ENCODE assay signal across 8 mouse cellular contexts in genomic region chr11:101070189-101070527, GRCm38 (mm10). TPM values are rescaled to one million over a fixed set of nuclear protein-coding genes. Genes with fewer than 3 reads are reported as not detected.
DNase-seq lines count a peak whose midpoint lies in the region; ATAC-seq and TF ChIP-seq lines count a peak whose summit lies in the region.

No protein-coding gene starts in this region.

- peaks cover 10% of the 10 kb centered on the region for H3K4me1 ChIP-seq in liver, adult 2 months (ENCODE audit: control insufficient read depth, insufficient read depth, low read length)
- H3K4me1 ChIP-seq in embryonic facial prominence, embryonic 14.5 days (ENCODE audit: control insufficient read depth, insufficient read depth, low read length) = peaks cover 10% of the 10 kb centered on the region
- peaks cover 4% of the 10 kb centered on the region; the same call in 1 of the 2 replicates for H3K4me1 ChIP-seq in intestine, postnatal 0 days (replicated peaks; ENCODE audit: control insufficient read depth, insufficient read depth, low read length)
- H3K4me1 ChIP-seq in neural tube, embryonic 13.5 days (replicated peaks) = peaks cover 29% of the 10 kb centered on the region

- H3K27me3 ChIP-seq in liver, adult 2 months (ENCODE audit: control insufficient read depth, insufficient read depth, low read length) = no peaks in the 10 kb centered on the region
- H3K27me3 ChIP-seq in embryonic facial prominence, embryonic 14.5 days (replicated peaks; ENCODE audit: control insufficient read depth, insufficient read depth, low read length) = peaks cover 8% of the 10 kb centered on the region; the same call in 1 of the 2 replicates
- no peaks in the 10 kb centered on the region for H3K27me3 ChIP-seq in intestine, postnatal 0 days (replicated peaks; ENCODE audit: control insufficient read depth, insufficient read depth, low read length)
- 0 out of 2 replicates have a peak, but pooled peaks cover 11% of the 10 kb centered on the region for H3K27me3 ChIP-seq in neural tube, embryonic 13.5 days

- H3K36me3 ChIP-seq in liver, adult 2 months (ENCODE audit: control insufficient read depth, insufficient read depth, low read length) = no peaks in the 10 kb centered on the region
- no peaks in the 10 kb centered on the region for H3K36me3 ChIP-seq in embryonic facial prominence, embryonic 14.5 days (ENCODE audit: control insufficient read depth, insufficient read depth, low read length)
- no peaks in the 10 kb centered on the region for H3K36me3 ChIP-seq in intestine, postnatal 0 days (ENCODE audit: control insufficient read depth, insufficient read depth)
- H3K36me3 ChIP-seq in neural tube, embryonic 13.5 days = no peaks in the 10 kb centered on the region

- peak; percentile 61 for ATAC-seq in embryonic facial prominence, embryonic 14.5 days (ENCODE audit: low read depth)
- peak; percentile 63 for ATAC-seq in intestine, postnatal 0 days
- peak; percentile 62 for ATAC-seq in neural tube, embryonic 13.5 days (ENCODE audit: low read depth)

- H3K9ac ChIP-seq in liver, adult 2 months (ENCODE audit: low read depth, low read length) = peak overlapping the region; percentile 86
- H3K9ac ChIP-seq in embryonic facial prominence, embryonic 14.5 days (ENCODE audit: low read depth, low read length) = peak overlapping the region; percentile 79
- peak overlapping the region; percentile 53 for H3K9ac ChIP-seq in intestine, postnatal 0 days (ENCODE audit: low read depth, low read length)
- peak overlapping the region; percentile 89 for H3K9ac ChIP-seq in neural tube, embryonic 13.5 days

- WGBS in liver, adult 2 months = 2% methylated on average over 36 of the region's 36 CpGs
- 0% methylated on average over 14 of the region's 36 CpGs for WGBS in embryonic facial prominence, embryonic 14.5 days
- 0% methylated on average over 30 of the region's 36 CpGs for WGBS in intestine, postnatal 0 days
- under 1% methylated on average over 36 of the region's 36 CpGs for WGBS in neural tube, embryonic 13.5 days

- H3K9me3 ChIP-seq in embryonic facial prominence, embryonic 14.5 days (ENCODE audit: control insufficient read depth, low read length) = no peaks in the 10 kb centered on the region
- H3K9me3 ChIP-seq in intestine, postnatal 0 days (ENCODE audit: control insufficient read depth) = no peaks in the 10 kb centered on the region
- H3K9me3 ChIP-seq in neural tube, embryonic 13.5 days = no peaks in the 10 kb centered on the region

- TF ChIP-seq POLR2A in liver, adult 2 months (IDR thresholded peaks at IDR 0.05; ENCODE audit: extremely low read depth, insufficient read depth, low read length) = no peak

- no peak for DNase-seq in liver, adult 2 months (ENCODE audit: extremely low read depth, low read depth, low spot score)
- DNase-seq in liver = no peak
- DNase-seq in embryonic facial prominence, embryonic 14.5 days (ENCODE audit: low spot score) = no peak
- no peak for DNase-seq in thymus, postnatal 25 days
- DNase-seq in embryo, embryonic 11 days = no peak
- DNase-seq in urinary bladder, adult 2 months (ENCODE audit: low spot score) = no peak

- H3K27ac ChIP-seq in liver, adult 2 months (replicated peaks; ENCODE audit: insufficient read depth, low read depth, low read length) = peak overlapping the region; percentile 59
- no peak overlapping the region for H3K27ac ChIP-seq in embryonic facial prominence, embryonic 14.5 days (replicated peaks; ENCODE audit: low read depth, low read length)
- no peak overlapping the region for H3K27ac ChIP-seq in intestine, postnatal 0 days (ENCODE audit: low read depth, low read length)
- H3K27ac ChIP-seq in neural tube, embryonic 13.5 days (replicated peaks) = peak overlapping the region; percentile 81

- H3K4me2 ChIP-seq in embryonic facial prominence, embryonic 14.5 days (ENCODE audit: low read depth, low read length) = peak overlapping the region; percentile 99
- peak overlapping the region; percentile 99 for H3K4me2 ChIP-seq in intestine, postnatal 0 days (replicated peaks; ENCODE audit: low read depth)
- peak overlapping the region; percentile 97 for H3K4me2 ChIP-seq in neural tube, embryonic 13.5 days

- no peak for TF ChIP-seq CTCF in liver, adult 2 months (IDR thresholded peaks at IDR 0.05; ENCODE audit: low read depth, low read length)
- TF ChIP-seq CTCF in intestine, postnatal 0 days (IDR thresholded peaks at IDR 0.05; ENCODE audit: low read depth) = no peak

- no peaks in the 10 kb centered on the region for H3K79me2 ChIP-seq in liver, adult 2 months (ENCODE audit: control insufficient read depth, insufficient read depth, low read length)

- H3K4me3 ChIP-seq in liver, adult 2 months (ENCODE audit: insufficient read depth, low read depth, low read length) = peak overlapping the region; percentile 85
- H3K4me3 ChIP-seq in embryonic facial prominence, embryonic 14.5 days (ENCODE audit: low read depth, low read length) = peak overlapping the region; percentile 83
- peak overlapping the region; percentile 78 for H3K4me3 ChIP-seq in intestine, postnatal 0 days (ENCODE audit: low read depth, low read length)
- H3K4me3 ChIP-seq in neural tube, embryonic 13.5 days = peak overlapping the region; percentile 80

RNA-seq across cellular contexts. Expression of gene Naglu, which starts 0.3 kb away (rescaled TPM):
- 22.1 and 23.6 TPM in 2 replicates for total RNA-seq in liver, adult 2 months (2014; rRNA removed)
- polyA plus RNA-seq in liver, adult 2 months (2012; rRNA removed) = 33.8 and 38.8 TPM in 2 replicates
- polyA plus RNA-seq in embryonic facial prominence, embryonic 14.5 days (2014; fragmentation: Nextera tagmentation; extraction: Ambion mirVana) = 13.9 and 14.4 TPM in 2 replicates
- 25.6 and 25.8 TPM in 2 replicates for polyA plus RNA-seq in intestine, postnatal 0 days (2015; fragmentation: Nextera tagmentation; extraction: Ambion mirVana)
- 9.0 and 9.4 TPM in 2 replicates for polyA plus RNA-seq in neural tube, embryonic 13.5 days (2015; fragmentation: Nextera tagmentation; extraction: Ambion mirVana)
- polyA plus RNA-seq in urinary bladder, adult 2 months (2012; rRNA removed) = 27.2 and 29.0 TPM in 2 replicates

RNA-seq across cellular contexts. Expression of gene Hsd17b1, which starts 8.1 kb away (rescaled TPM):
- total RNA-seq in liver, adult 2 months (2014; rRNA removed) = 0.27 and 0.37 TPM in 2 replicates
- polyA plus RNA-seq in liver, adult 2 months (2012; rRNA removed) = 0.12 and 0.37 TPM in 2 replicates
- not detected in 2 replicates for polyA plus RNA-seq in embryonic facial prominence, embryonic 14.5 days (2014; fragmentation: Nextera tagmentation; extraction: Ambion mirVana)
- 0.08 TPM in 1 of 2 replicates, not detected in the other for polyA plus RNA-seq in intestine, postnatal 0 days (2015; fragmentation: Nextera tagmentation; extraction: Ambion mirVana)
- polyA plus RNA-seq in neural tube, embryonic 13.5 days (2015; fragmentation: Nextera tagmentation; extraction: Ambion mirVana) = 0.37 and 0.47 TPM in 2 replicates
- polyA plus RNA-seq in urinary bladder, adult 2 months (2012; rRNA removed) = 0.56 and 0.57 TPM in 2 replicates

RNA-seq across cellular contexts. Expression of gene Coasy, which starts 12.2 kb away (rescaled TPM):
- 84.0 and 89.9 TPM in 2 replicates for total RNA-seq in liver, adult 2 months (2014; rRNA removed)
- 182 and 194 TPM in 2 replicates for polyA plus RNA-seq in liver, adult 2 months (2012; rRNA removed)
- 39.1 and 40.5 TPM in 2 replicates for polyA plus RNA-seq in embryonic facial prominence, embryonic 14.5 days (2014; fragmentation: Nextera tagmentation; extraction: Ambion mirVana)
- 28.0 TPM in 2 replicates for polyA plus RNA-seq in intestine, postnatal 0 days (2015; fragmentation: Nextera tagmentation; extraction: Ambion mirVana)
- polyA plus RNA-seq in neural tube, embryonic 13.5 days (2015; fragmentation: Nextera tagmentation; extraction: Ambion mirVana) = 39.9 and 45.5 TPM in 2 replicates
- polyA plus RNA-seq in urinary bladder, adult 2 months (2012; rRNA removed) = 25.8 and 38.8 TPM in 2 replicates

RNA-seq across cellular contexts. Expression of gene Mlx, which starts 16.9 kb away (rescaled TPM):
- total RNA-seq in liver, adult 2 months (2014; rRNA removed) = 33.5 and 34.4 TPM in 2 replicates
- polyA plus RNA-seq in liver, adult 2 months (2012; rRNA removed) = 34.8 and 39.8 TPM in 2 replicates
- 45.8 and 55.2 TPM in 2 replicates for polyA plus RNA-seq in embryonic facial prominence, embryonic 14.5 days (2014; fragmentation: Nextera tagmentation; extraction: Ambion mirVana)
- 93.3 and 96.4 TPM in 2 replicates for polyA plus RNA-seq in intestine, postnatal 0 days (2015; fragmentation: Nextera tagmentation; extraction: Ambion mirVana)
- 87.3 and 96.9 TPM in 2 replicates for polyA plus RNA-seq in neural tube, embryonic 13.5 days (2015; fragmentation: Nextera tagmentation; extraction: Ambion mirVana)
- polyA plus RNA-seq in urinary bladder, adult 2 months (2012; rRNA removed) = 34.1 and 38.0 TPM in 2 replicates

RNA-seq across cellular contexts. Expression of gene Psmc3ip, which starts 25.1 kb away (rescaled TPM):
- total RNA-seq in liver, adult 2 months (2014; rRNA removed) = 0.55 and 0.67 TPM in 2 replicates
- polyA plus RNA-seq in liver, adult 2 months (2012; rRNA removed) = 0.20 and 0.39 TPM in 2 replicates
- polyA plus RNA-seq in embryonic facial prominence, embryonic 14.5 days (2014; fragmentation: Nextera tagmentation; extraction: Ambion mirVana) = 27.2 and 34.4 TPM in 2 replicates
- polyA plus RNA-seq in intestine, postnatal 0 days (2015; fragmentation: Nextera tagmentation; extraction: Ambion mirVana) = 9.1 and 10.5 TPM in 2 replicates
- 20.5 and 23.7 TPM in 2 replicates for polyA plus RNA-seq in neural tube, embryonic 13.5 days (2015; fragmentation: Nextera tagmentation; extraction: Ambion mirVana)
- 7.1 and 7.9 TPM in 2 replicates for polyA plus RNA-seq in urinary bladder, adult 2 months (2012; rRNA removed)

Comparison
In these comparisons a context has a peak if more than half of its experiments do, and no peak if none do; other contexts are left out.
1. H3K27ac ChIP-seq: peak in liver, adult 2 months (single experiment) and neural tube, embryonic 13.5 days (single experiment); none in embryonic facial prominence, embryonic 14.5 days (single experiment) and intestine, postnatal 0 days (single experiment).
2. Peak in every context shown above with its lines, with median percentiles within 50 percentile points of each other: H3K4me3 ChIP-seq, H3K9ac ChIP-seq, ATAC-seq and H3K4me2 ChIP-seq.